Mouse (Mus musculus) regulatory T cell (primary cell): ENCODE measurements at regions not wholly inside any gene's neighbourhood (a gene's known extent, or its start where the extent isn't known, plus 50 kb on each side); places are given as distances from the start of the nearest gene placed in this dataset.

Source experiments
- in situ Hi-C: fragments of 300-600 bp; cut with MboI, MseI; formaldehyde crosslinking; loops from one replicate; pipeline ENCODE4 v1.15.1; 2025; ENCODE audit warnings: high pct_unique_total_duplicates

DNA sequence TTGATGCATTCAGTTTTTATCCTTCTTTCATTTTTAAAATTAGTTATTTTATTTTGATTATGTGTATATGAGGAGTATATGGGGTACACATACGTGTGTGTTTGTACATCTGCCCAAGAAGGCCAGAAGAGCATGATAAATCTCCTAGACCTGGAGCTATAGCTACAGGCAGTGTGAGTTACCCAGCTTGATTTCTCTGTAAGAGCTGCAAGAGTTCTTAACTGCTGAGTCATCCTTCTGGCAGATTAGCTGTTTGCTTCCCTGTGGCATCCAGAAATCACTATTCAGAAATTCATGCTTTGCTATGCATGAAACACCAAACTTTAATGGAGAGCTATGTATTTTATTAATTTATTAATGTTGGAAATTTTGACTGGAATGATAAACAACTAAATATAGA is 466.3 kb upstream of the Zwint start:
- in situ Hi-C loops: no loop called here

GRCm38 (mm10) chr10:72217812-72218211 is 436.8 kb upstream of the Zwint start:
- in situ Hi-C loops: no loop called here

DNA sequence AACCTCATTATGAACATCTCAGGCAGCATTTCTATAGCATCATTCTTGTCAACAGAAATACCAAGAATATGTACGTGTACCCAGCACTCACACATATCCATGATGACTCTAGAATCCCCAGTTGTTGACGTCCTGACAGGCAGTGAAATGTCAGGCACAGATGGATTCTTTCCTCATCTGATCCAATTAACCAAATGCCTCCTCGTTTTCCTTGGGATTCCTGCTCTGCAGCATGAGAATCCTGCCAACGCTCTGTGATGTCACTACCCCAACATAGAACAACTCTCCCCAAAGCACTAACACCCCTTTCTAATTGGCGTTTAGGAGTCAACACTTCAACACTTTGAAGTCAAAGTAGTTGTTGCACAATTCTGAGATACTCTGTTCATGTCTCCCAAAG is 433.5 kb upstream of the Zwint start:
- in situ Hi-C loops: no loop called here

DNA sequence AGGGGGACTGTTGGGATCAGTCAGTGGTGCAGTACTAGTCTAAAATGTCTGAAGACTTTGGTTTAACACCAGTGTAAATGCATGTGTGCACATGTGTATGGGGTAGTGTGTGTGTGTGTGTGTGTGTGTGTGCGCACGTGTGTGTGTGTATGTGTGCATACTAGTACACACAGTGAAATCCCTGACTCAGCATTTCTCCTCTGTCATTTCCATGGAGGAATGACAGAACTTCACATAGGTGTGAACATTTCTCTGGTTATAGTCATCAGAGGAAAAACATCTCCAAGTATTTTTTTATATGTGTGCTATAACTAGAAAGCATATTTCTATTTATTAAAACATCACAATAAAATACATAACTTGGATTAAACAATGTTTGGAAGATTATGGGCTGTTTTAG is 432.1 kb upstream of the Zwint start:
- in situ Hi-C loops: no loop called here

DNA sequence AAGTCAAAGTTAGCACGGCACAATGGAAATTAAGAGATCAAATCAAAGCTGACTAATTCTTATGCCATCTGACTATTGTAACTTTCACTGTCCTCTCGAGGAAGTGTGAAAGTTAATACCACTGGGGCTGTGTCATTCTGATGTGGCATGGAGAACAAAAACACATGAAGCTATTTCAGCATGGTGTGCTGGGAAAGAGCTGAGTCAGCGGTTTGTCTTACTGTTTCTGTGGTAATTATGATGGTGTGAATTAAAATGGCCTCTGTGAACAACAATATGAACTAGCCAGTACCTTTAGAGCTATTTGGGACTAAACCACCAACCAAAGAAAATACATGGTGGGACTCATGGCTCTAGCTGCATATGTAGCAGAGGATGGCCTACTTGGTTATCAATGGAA is 429.6 kb upstream of the Zwint start:
- in situ Hi-C loops: loop anchor here (25.0 kb wide), 1 partner anchor 112 kb away; no protein-coding TSS in a partner anchor

DNA sequence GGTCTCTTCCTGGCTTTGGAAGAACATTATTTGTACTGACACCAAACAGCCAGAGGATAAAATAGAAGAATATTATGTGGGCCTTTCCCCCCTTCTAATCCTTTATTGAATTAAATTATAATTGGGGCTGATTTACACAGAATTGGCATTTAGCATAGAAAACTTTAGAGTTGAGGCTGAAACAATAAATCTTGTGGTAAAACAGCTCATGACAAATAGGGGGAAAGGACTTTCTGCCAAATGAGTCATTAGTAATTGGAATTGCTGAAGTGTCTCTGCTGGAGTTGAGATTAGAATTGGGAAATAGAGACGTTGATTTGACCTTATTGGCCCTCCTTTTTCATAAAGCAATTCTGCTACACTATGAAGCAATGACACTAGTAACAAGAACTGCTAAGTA is 410.5 kb upstream of the Zwint start:
- in situ Hi-C loops: loop anchor here (25.0 kb wide), 1 partner anchor 93 kb away; no protein-coding TSS in a partner anchor
